Mouse (Mus musculus): ENCODE measurements around the gene Arhgap33. TPM values are rescaled to one million over a fixed set of nuclear protein-coding genes. Genes with fewer than 3 reads are reported as not detected.
A peak's percentile ranks its signal among the peaks of the same experiment; 100 is the strongest.

Gene Arhgap33
- polyA plus RNA-seq, 1 experiment from 2014 or later = 2.1 TPM

DNA sequence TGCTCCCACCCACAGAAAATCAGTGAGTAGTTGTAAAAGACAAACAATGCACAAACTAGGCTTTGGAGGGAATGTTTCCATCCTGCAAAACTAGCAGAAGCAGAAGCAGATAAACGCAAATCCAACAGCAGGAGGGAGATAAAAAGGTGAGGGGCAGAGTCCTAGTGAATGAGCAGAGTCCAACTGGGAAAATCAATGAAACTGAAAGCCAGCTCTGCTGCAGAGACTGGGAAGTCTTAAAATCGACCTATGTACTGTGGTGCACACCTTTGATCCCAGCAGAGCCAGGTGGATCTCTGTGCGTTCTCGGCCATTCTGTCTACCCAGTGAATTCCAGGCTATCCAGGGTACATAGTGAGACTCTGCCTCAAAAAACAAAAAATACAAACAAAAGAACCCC, 59.9 kb downstream of the Arhgap33 start:
- Histone ChIP-seq H3K4me1 (ENCODE audit: insufficient read depth, low read depth, low read length) (no peaks in the 10 kb centered on the region), H3K27ac (ENCODE audit: low read length) (no peak overlapping the region), H3K4me3 (ENCODE audit: low read depth, low read length) (no peak overlapping the region), H3K9ac (replicated peaks; ENCODE audit: low read depth) (no peak overlapping the region), H3K27me3 (replicated peaks; ENCODE audit: insufficient read depth, low read length) (no peaks in the 10 kb centered on the region), H3K4me2 (replicated peaks; ENCODE audit: low read depth, low read length) (no peak overlapping the region), H3K36me3 (ENCODE audit: insufficient read depth, low read length) (no peaks in the 10 kb centered on the region), H3K9me3 (ENCODE audit: low read length) (no peaks in the 10 kb centered on the region)
- TF ChIP-seq CTCF (IDR thresholded peaks at IDR 0.05) (no peak), EP300 (IDR thresholded peaks at IDR 0.05) (no peak)
- DNase-seq (ENCODE audit: low spot score) (no peak), ATAC-seq (no peak)
- WGBS = 56% methylated on average over 4 of the region's 4 CpGs

DNA sequence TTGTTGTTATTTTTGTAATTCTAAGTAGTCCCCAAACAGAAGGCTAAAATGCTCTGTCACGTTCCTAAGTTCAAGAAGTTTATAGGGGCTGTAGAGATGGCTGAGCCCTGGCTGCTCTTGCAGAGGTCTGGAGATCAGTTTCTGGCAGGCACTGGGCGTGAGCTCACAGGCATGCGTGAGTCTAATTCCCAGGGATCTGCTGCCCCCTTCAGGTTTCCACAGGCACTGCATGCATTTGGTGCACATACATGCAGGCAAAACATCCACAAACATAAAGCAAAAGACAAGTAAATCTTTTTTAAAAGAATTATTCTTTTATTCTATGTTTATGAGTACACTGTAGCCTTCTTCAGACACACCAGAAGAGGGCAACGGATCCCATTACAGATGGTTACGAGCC, 62.4 kb downstream of the Arhgap33 start:
- peak; percentile 66 for TF ChIP-seq CTCF (IDR thresholded peaks at IDR 0.05)
- no peak for TF ChIP-seq EP300 (IDR thresholded peaks at IDR 0.05)
- whole genome bisulfite sequencing = 41% methylated on average over 5 of the region's 5 CpGs
- no peak for ATAC-seq
- no peak overlapping the region for H3K4me3 ChIP-seq (ENCODE audit: low read depth, low read length)
- no peak overlapping the region for H3K4me2 ChIP-seq (replicated peaks; ENCODE audit: low read depth, low read length)
- no peaks in the 10 kb centered on the region for H3K9me3 ChIP-seq (ENCODE audit: low read length)
- H3K9ac ChIP-seq (replicated peaks; ENCODE audit: low read depth) = no peak overlapping the region
- no peak for DNase-seq (ENCODE audit: low spot score)
- no peaks in the 10 kb centered on the region for H3K36me3 ChIP-seq (ENCODE audit: insufficient read depth, low read length)
- H3K4me1 ChIP-seq (ENCODE audit: insufficient read depth, low read depth, low read length) = no peaks in the 10 kb centered on the region
- no peak overlapping the region for H3K27ac ChIP-seq (ENCODE audit: low read length)
- H3K27me3 ChIP-seq (replicated peaks; ENCODE audit: insufficient read depth, low read length) = peaks cover under 1% of the 10 kb centered on the region; the same call in 1 of the 2 replicates

Small RNAs within 50 kb of the gene (microRNA-seq; reads per million reads assigned to microRNA genes)
- 2.0 reads per million for gene Gm38670

Other genes with a start within 250 kb of the Arhgap33 start
- 4.3 and 5.0 TPM in 2 replicates for gene Clip3, start 243.3 kb downstream of the Arhgap33 start, polyA plus RNA-seq (2015; fragmentation: Nextera tagmentation; extraction: Ambion mirVana)
- 60.6 and 78.2 TPM in 2 replicates for gene Alkbh6, start 226.3 kb downstream of the Arhgap33 start, polyA plus RNA-seq (2015; fragmentation: Nextera tagmentation; extraction: Ambion mirVana)
- 13.1 and 17.2 TPM in 2 replicates for gene Syne4, start 220.3 kb downstream of the Arhgap33 start, polyA plus RNA-seq (2015; fragmentation: Nextera tagmentation; extraction: Ambion mirVana)
- gene E130208F15Rik, start 213.3 kb downstream of the Arhgap33 start, polyA plus RNA-seq (2015; fragmentation: Nextera tagmentation; extraction: Ambion mirVana) = not detected in 2 replicates
- 17.6 and 20.0 TPM in 2 replicates for gene Sdhaf1, start 211.2 kb downstream of the Arhgap33 start, polyA plus RNA-seq (2015; fragmentation: Nextera tagmentation; extraction: Ambion mirVana)
- 2.0 and 2.8 TPM in 2 replicates for gene Lrfn3, start 172.3 kb downstream of the Arhgap33 start, polyA plus RNA-seq (2015; fragmentation: Nextera tagmentation; extraction: Ambion mirVana)
- gene Tyrobp, start 121.3 kb downstream of the Arhgap33 start, polyA plus RNA-seq (2015; fragmentation: Nextera tagmentation; extraction: Ambion mirVana) = 209 and 244 TPM in 2 replicates
- 7.2 and 9.4 TPM in 2 replicates for gene Hcst, start 115.2 kb downstream of the Arhgap33 start, polyA plus RNA-seq (2015; fragmentation: Nextera tagmentation; extraction: Ambion mirVana)
- 1.9 and 2.5 TPM in 2 replicates for gene Nfkbid, start 113.3 kb downstream of the Arhgap33 start, polyA plus RNA-seq (2015; fragmentation: Nextera tagmentation; extraction: Ambion mirVana)
- gene Aplp1, start 89.5 kb downstream of the Arhgap33 start, polyA plus RNA-seq (2015; fragmentation: Nextera tagmentation; extraction: Ambion mirVana) = 6.8 and 8.1 TPM in 2 replicates
- gene Kirrel2, start 77.4 kb downstream of the Arhgap33 start, polyA plus RNA-seq (2015; fragmentation: Nextera tagmentation; extraction: Ambion mirVana) = not detected in 2 replicates
- gene Nphs1, start 76.7 kb downstream of the Arhgap33 start, polyA plus RNA-seq (2015; fragmentation: Nextera tagmentation; extraction: Ambion mirVana) = 0.12 TPM in 2 replicates
- gene Prodh2, start 41.4 kb downstream of the Arhgap33 start, polyA plus RNA-seq (2015; fragmentation: Nextera tagmentation; extraction: Ambion mirVana) = not detected in 2 replicates
- gene Hspb6, start 17.1 kb upstream of the Arhgap33 start, polyA plus RNA-seq (2015; fragmentation: Nextera tagmentation; extraction: Ambion mirVana) = 22.8 and 27.0 TPM in 2 replicates
- gene Proser3, start 17.2 kb upstream of the Arhgap33 start, polyA plus RNA-seq (2015; fragmentation: Nextera tagmentation; extraction: Ambion mirVana) = 4.0 and 4.4 TPM in 2 replicates
- 32.8 and 38.6 TPM in 2 replicates for gene Lin37, start 24.8 kb upstream of the Arhgap33 start, polyA plus RNA-seq (2015; fragmentation: Nextera tagmentation; extraction: Ambion mirVana)
- 75.0 and 86.0 TPM in 2 replicates for gene U2af1l4, start 28.2 kb upstream of the Arhgap33 start, polyA plus RNA-seq (2015; fragmentation: Nextera tagmentation; extraction: Ambion mirVana)
- gene Gm49396, start 28.3 kb upstream of the Arhgap33 start, polyA plus RNA-seq (2015; fragmentation: Nextera tagmentation; extraction: Ambion mirVana) = 4.5 and 6.1 TPM in 2 replicates
- gene Psenen, start 28.6 kb upstream of the Arhgap33 start, polyA plus RNA-seq (2015; fragmentation: Nextera tagmentation; extraction: Ambion mirVana) = 173 and 184 TPM in 2 replicates
- gene Igflr1, start 30.4 kb upstream of the Arhgap33 start, polyA plus RNA-seq (2015; fragmentation: Nextera tagmentation; extraction: Ambion mirVana) = 1.2 and 3.2 TPM in 2 replicates
- 6.8 and 6.9 TPM in 2 replicates for gene Kmt2b, start 53.7 kb upstream of the Arhgap33 start, polyA plus RNA-seq (2015; fragmentation: Nextera tagmentation; extraction: Ambion mirVana)
- 3.0 and 3.9 TPM in 2 replicates for gene Zbtb32, start 63.8 kb upstream of the Arhgap33 start, polyA plus RNA-seq (2015; fragmentation: Nextera tagmentation; extraction: Ambion mirVana)
- 11.2 and 11.8 TPM in 2 replicates for gene Upk1a, start 77.8 kb upstream of the Arhgap33 start, polyA plus RNA-seq (2015; fragmentation: Nextera tagmentation; extraction: Ambion mirVana)
- gene Cox6b1, start 91.1 kb upstream of the Arhgap33 start, polyA plus RNA-seq (2015; fragmentation: Nextera tagmentation; extraction: Ambion mirVana) = 717 and 766 TPM in 2 replicates
- not detected in 2 replicates for gene Etv2, start 100.8 kb upstream of the Arhgap33 start, polyA plus RNA-seq (2015; fragmentation: Nextera tagmentation; extraction: Ambion mirVana)
- 101 and 107 TPM in 2 replicates for gene Rbm42, start 115.3 kb upstream of the Arhgap33 start, polyA plus RNA-seq (2015; fragmentation: Nextera tagmentation; extraction: Ambion mirVana)
- gene Haus5, start 129.9 kb upstream of the Arhgap33 start, polyA plus RNA-seq (2015; fragmentation: Nextera tagmentation; extraction: Ambion mirVana) = 10.0 and 10.3 TPM in 2 replicates
- gene Pmis2, start 136.5 kb upstream of the Arhgap33 start, polyA plus RNA-seq (2015; fragmentation: Nextera tagmentation; extraction: Ambion mirVana) = not detected in 2 replicates
- gene 2200002J24Rik, start 163.9 kb upstream of the Arhgap33 start, polyA plus RNA-seq (2015; fragmentation: Nextera tagmentation; extraction: Ambion mirVana) = 0.69 and 1.2 TPM in 2 replicates
- gene Atp4a, start 177.1 kb upstream of the Arhgap33 start, polyA plus RNA-seq (2015; fragmentation: Nextera tagmentation; extraction: Ambion mirVana) = 0.14 TPM in 1 of 2 replicates, not detected in the other
- gene Tmem147, start 194.5 kb upstream of the Arhgap33 start, polyA plus RNA-seq (2015; fragmentation: Nextera tagmentation; extraction: Ambion mirVana) = 179 and 193 TPM in 2 replicates
- 0.18 and 0.21 TPM in 2 replicates for gene Gapdhs, start 208.6 kb upstream of the Arhgap33 start, polyA plus RNA-seq (2015; fragmentation: Nextera tagmentation; extraction: Ambion mirVana)
- 6.7 and 7.3 TPM in 2 replicates for gene Sbsn, start 216.4 kb upstream of the Arhgap33 start, polyA plus RNA-seq (2015; fragmentation: Nextera tagmentation; extraction: Ambion mirVana)
- gene Dmkn, start 228.7 kb upstream of the Arhgap33 start, polyA plus RNA-seq (2015; fragmentation: Nextera tagmentation; extraction: Ambion mirVana) = 65.2 and 74.3 TPM in 2 replicates